Mouse (Mus musculus): ENCODE data around the gene Bfar.

- TF ChIP-seq CEBPB (IDR thresholded peaks at IDR 0.05; ENCODE audit: low read depth): no peak
- no peak for TF ChIP-seq CTCF (IDR thresholded peaks at IDR 0.05; ENCODE audit: control insufficient read depth, insufficient read depth, insufficient read length)
- TF ChIP-seq USF1 (IDR thresholded peaks at IDR 0.05; ENCODE audit: low read depth): no peak
- no peak for TF ChIP-seq MYOG (IDR thresholded peaks at IDR 0.05; ENCODE audit: control insufficient read depth, extremely low read depth, insufficient read length)
- no peak for TF ChIP-seq MAX (IDR thresholded peaks at IDR 0.05)
Measured at GRCm38 (mm10) chr16:13727811-13728335, 56.2 kb downstream of the Bfar start.

Data from C2C12 (cell line).